Mouse (Mus musculus) embryonic facial prominence, embryonic 13.5 days (tissue): ENCODE results near the gene Fancb. TPM values are rescaled to one million over a fixed set of nuclear protein-coding genes. Genes with fewer than 3 reads are reported as not detected.

Experiments used
- polyA plus RNA-seq: library from polyadenylated mRNA; unstranded; fragments of >200 nt; fragmentation: Nextera tagmentation; extraction: Ambion mirVana; gene quantifications from 2 replicates; pipeline ENCODE4 v1.2.1, GENCODE M21; 2015

Gene Fancb
- polyA plus RNA-seq, 1 experiment from 2014 or later = 8.0 TPM

Other genes with a start within 250 kb of the Fancb start
- gene Mospd2, start 217 bp upstream of the Fancb start, polyA plus RNA-seq = 16.3 and 16.8 TPM in 2 replicates
- not detected in 2 replicates for gene Gm17604, start 24.2 kb downstream of the Fancb start, polyA plus RNA-seq